Mouse (Mus musculus) lung, postnatal 0 days (tissue): Measurements from ENCODE around the gene Pts.

Experiments
- CTCF ChIP-seq: IDR thresholded peaks from 2 replicates; pipeline ENCODE4 v1.5.1; 2016; ENCODE audit warnings: antibody characterized with exemption, mild to moderate bottlenecking
- EP300 ChIP-seq: IDR thresholded peaks from 2 replicates; pipeline ENCODE4 v1.6.1; 2016; ENCODE audit warnings: antibody characterized with exemption, mild to moderate bottlenecking, control low read depth

GRCm38 (mm10) chr9:50499781-50500180 is 28.7 kb downstream of the Pts start:
- TF ChIP-seq CTCF (no peak), EP300 (no peak)
